Mouse (Mus musculus) mouse embryonic stem cell (cell line): ENCODE measurements around the gene Lmntd1.

Source experiments
- in situ Hi-C, 2 experiments: fragments of 300-500 bp; cut with MboI; formaldehyde crosslinking; loops; 1 replicate in 1 of 2; 3 replicates in 1 of 2; pipeline ENCODE4 v1.14.3; 2019 to 2020; ENCODE audit warnings: low sequenced_read_pairs in 2 of 2, low pct_unique_long_range_greater_than_20kb in 1 of 2, mixed read lengths in 1 of 2; ENCODE audit not compliant: unreplicated experiment in 1 of 2

Lmntd1 gene

GRCm38 (mm10) chr6:145421666-145422065 lies 192.5 kb downstream of the Lmntd1 start:
- in situ Hi-C loops, result no loop called here

GRCm38 (mm10) chr6:145420407-145420806 lies 193.7 kb downstream of the Lmntd1 start:
- in situ Hi-C loops, result no loop called here

GRCm38 (mm10) chr6:145418856-145419255 lies 195.3 kb downstream of the Lmntd1 start:
- in situ Hi-C loops, result no loop called here

DNA sequence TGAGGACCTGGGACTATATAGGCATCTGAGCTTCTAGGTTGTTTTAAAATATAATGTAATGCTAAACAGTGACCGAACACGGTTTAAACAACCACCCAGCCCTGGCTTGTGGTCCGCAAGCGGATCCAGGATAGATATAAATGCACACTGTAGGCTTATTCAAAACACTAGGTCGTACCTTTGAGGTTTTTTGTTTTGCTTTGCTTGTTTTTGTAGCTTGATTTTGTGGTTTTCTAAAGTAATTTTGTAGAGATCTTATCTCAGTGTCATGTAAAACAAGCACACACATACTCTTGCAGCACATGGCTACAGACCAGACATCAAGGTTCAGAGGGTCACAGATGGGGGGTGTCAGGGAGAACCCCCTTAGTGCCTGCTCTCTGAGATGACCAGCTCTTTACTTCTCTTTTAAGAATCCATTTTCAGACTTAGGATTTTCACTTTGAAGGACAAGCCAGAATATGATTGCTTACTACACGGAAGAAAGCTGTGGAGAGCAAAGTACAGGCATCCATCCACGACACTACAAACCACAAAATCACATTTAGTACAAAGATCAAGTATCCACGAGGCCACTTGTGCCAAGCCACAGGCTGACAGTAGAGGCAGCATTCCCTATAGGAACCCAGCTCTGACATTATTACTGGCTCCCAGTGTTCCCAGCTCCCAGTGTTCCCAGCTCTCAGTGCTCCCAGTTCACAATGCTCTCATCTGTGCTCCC lies 196.2 kb downstream of the Lmntd1 start:
- in situ Hi-C loops, result no loop called here

DNA sequence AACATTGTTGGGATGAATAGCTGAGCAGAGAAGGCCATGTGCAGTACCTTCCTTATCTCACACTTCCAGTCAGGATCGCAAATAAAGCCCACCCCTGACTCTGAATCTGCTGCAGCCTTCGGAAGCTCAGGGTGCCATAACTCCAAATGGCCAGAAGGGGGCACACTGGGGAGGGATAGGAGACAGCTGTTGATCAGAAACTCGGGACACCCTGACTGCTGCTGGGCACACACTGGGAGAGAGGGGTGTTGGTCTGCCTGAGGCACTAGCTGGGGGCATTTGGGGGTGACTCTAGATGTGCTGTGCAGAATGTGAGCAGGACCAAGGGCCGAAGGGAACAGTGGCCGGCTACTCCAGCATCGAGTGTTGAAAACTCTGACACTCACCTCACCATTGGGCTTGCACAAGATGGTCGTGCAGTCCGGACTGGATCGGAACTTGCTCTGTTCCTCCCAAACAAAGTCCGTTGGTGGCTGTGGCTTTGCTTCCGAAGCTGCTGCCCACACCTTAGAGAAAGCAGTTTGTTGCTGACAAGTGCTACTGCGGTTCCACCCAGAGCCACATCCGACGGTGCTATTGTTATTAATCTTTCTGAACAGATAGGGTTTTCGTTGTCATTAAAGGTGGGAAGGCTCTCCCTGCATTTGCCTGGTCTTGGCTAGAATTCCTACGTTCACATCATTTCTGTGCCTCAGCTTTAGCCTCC lies 197.0 kb downstream of the Lmntd1 start:
- in situ Hi-C loops, result no loop called here

- in situ Hi-C loops, result no loop called here
Measured at GRCm38 (mm10) chr6:145404369-145405051, 209.6 kb downstream of the Lmntd1 start.

GRCm38 (mm10) chr6:145401140-145401539 lies 213.0 kb downstream of the Lmntd1 start:
- in situ Hi-C loops, result no loop called here

GRCm38 (mm10) chr6:145397881-145398280 lies 216.2 kb downstream of the Lmntd1 start:
- in situ Hi-C loops, result no loop called here

- in situ Hi-C loops, result no loop called here
Measured at GRCm38 (mm10) chr6:145396534-145396933, 217.6 kb downstream of the Lmntd1 start.

DNA sequence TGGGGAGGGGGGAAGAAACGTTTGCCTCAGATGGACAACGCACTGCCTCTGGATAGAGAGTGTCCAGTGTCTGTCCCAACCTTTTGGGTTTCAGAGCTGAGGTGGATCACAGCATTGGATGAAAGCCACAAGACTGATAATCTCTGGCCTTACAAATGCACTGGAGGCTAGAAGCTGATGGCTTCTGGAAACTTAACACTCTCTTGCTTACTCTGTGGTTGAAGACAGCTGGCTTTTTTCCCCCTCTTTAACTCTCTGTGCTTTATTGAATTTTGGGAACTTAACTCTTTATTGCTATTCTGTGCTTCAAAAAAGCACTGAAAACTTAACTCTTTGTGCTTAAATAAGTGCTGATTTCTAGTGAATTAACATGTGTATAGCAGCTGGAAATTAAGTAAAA lies 223.7 kb downstream of the Lmntd1 start:
- in situ Hi-C loops, result no loop called here

DNA sequence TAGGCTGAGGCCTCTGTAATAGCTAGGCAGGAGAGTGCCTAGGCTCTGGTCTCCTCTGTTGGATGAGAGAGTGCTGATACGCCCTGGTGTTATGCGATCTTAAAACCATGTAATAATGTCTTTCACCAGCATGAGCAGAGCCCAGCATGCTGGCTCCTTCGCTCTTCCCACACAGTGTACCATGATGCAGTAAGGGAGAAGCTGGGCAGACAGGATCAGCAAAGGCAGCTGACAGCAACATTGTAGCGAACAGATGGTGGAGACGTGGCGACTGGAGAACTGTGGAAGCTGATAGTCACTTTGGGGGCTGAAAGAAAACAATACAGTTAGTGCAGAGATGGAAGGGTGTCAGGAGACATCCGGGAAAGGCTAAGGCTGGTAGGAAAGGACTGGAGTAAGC lies 224.2 kb downstream of the Lmntd1 start:
- in situ Hi-C loops, result no loop called here

DNA sequence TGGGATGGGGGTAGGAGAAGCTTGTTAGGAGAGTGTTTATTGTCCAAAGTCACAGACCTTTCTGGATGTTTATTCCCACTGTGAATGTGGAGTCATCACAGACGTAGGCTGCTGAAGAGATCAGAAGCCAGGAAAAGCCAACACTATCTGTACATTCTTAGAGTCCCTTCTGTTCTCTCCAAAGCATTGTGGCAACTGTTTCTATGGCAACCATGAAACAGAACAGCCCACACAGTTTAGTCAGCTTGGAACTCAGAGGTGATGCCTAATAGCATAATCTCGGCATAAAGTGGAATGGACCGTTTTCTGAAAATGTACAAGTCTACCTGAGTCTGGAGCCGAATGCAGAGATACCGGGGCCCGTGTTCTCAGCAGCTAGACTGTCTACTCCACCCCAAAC lies 226.7 kb downstream of the Lmntd1 start:
- in situ Hi-C loops, result no loop called here

- in situ Hi-C loops, result no loop called here
Measured at GRCm38 (mm10) chr6:145382586-145383380, 231.3 kb downstream of the Lmntd1 start.

- in situ Hi-C loops, result no loop called here
Measured at GRCm38 (mm10) chr6:145380961-145381360, 233.2 kb downstream of the Lmntd1 start.

GRCm38 (mm10) chr6:145379175-145379574 lies 234.9 kb downstream of the Lmntd1 start:
- in situ Hi-C loops, result no loop called here

DNA sequence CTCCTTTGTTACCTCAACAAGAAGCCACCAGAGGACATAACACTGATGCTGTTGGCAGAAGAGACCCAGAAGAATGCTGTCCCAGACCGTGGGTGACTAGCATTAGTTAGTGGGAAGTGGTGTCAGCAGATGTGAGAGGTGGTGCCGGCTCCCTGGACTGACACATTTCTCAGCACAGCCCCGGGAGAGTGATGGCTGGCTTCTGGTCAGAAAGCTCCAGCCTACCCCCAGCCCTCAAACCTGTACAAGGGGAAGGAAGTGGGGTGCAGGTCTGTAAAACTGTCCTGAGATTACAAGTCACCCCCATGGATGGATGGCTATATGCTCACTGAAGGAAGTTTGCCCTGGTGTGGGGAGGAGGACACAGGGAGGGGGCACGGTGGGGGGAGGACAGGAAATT lies 235.4 kb downstream of the Lmntd1 start:
- in situ Hi-C loops, result no loop called here

GRCm38 (mm10) chr6:145374372-145374771 lies 239.7 kb downstream of the Lmntd1 start:
- in situ Hi-C loops, result no loop called here

DNA sequence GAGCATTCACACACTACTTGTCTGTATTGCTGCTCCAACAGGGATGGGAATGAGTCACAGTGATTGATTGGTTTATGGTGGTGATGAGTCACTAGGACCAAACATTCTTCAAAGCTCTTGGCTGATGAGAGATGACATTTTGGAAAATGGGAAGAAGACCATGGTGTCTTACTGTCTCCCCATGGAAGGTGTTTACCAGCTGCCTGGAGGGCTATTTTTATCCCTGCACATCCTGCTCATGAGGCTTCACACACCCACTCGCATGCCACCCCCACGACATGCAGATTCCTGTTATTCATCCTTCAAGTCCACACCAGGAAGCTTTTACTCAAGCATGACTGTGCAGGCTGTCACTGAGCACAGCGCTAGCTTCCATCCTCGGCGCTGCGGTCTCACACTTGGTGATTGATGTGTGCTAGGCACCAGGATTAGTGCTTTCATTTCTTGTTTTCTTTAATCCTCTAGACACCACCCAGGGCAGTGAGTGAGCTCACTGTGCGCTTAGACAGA lies 240.4 kb downstream of the Lmntd1 start:
- in situ Hi-C loops, result no loop called here

- in situ Hi-C loops, result no loop called here
Measured at GRCm38 (mm10) chr6:145372066-145372465, 242.1 kb downstream of the Lmntd1 start.
